Mouse (Mus musculus) v-Abl transformed pro-B cells (cell line): Measurements from ENCODE around the gene Gm28729.
"Not testable (repeated sequence)": the region's sequence is repeated elsewhere in the genome, so short reads cannot be mapped to it uniquely, and the experiment has no call there.

Experiments
- in situ Hi-C, 2 experiments: fragments of 400-800 bp; cut with MboI; formaldehyde crosslinking; loops; one replicate each; pipeline ENCODE4 v1.15.1; 2025; ENCODE audit not compliant: unreplicated experiment in 2 of 2

The Gm28729 gene

GRCm38 (mm10) chr9:96529961-96530673, 5.1 kb upstream of the Gm28729 start:
- in situ Hi-C loops = loop anchor here in 1 of 2 experiments (25.0 kb wide), 1 partner anchor 518 kb away; no protein-coding TSS in a partner anchor

DNA sequence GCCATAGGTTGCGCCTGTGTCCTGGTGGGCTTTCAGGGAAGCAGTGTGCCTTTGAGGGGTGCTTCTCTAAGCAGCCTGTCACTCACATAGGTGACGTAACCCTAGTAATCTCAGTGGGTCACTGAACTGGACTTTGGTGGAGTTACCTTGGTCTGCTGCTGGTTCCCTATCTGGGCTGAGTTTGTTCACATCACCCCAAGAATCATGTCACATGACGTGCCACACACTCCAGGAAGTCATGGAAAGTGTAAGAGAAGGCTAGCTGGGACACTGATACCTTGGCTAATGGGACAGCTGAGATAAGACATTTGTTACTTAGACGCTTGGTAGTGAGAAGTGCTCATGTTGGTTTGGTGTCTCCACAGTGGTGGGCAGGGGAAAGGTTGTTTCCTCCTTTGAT, 947 bp upstream of the Gm28729 start:
- in situ Hi-C loops = loop anchor here in 1 of 2 experiments (25.0 kb wide), 1 partner anchor 514 kb away; no protein-coding TSS in a partner anchor

DNA sequence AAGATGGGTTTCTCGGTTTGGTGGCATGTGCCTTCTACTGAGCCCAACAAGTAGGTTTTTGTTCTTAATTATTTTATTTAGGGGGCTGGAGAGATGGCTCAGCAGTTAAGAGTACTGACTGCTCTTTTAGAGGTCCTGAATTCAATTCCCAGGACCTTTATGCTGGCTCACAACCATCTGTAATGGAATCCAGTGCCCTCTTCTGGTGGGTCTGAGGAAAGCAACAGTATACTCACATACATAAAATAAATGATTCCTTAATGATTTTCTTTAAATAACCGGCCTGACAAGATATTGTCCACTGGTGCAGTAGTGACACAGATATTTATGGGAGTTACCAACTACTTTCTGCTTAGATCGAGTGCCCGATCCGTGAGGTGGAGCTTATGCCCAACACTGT, 1.9 kb downstream of the Gm28729 start:
- in situ Hi-C loops = no loop called here

DNA sequence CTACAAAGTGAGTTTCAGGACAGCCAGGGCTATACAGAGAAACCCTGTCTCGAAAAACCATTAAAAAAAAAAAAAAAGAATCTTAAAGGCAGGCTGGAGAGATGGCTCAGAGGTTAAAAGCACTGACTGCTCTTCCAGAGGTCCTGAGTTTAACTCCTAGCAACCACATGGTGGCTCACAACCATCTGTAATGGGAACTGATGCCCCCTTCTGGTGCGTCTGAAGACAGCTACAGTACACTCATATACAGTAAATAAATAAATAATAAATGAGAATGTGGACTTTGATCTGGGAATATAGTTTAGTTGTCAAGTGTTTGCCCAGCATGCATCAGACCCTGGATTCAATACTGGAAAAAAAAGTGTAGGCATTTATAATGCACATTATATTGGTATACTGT, 3.5 kb downstream of the Gm28729 start:
- in situ Hi-C loops = not testable (repeated sequence)

DNA sequence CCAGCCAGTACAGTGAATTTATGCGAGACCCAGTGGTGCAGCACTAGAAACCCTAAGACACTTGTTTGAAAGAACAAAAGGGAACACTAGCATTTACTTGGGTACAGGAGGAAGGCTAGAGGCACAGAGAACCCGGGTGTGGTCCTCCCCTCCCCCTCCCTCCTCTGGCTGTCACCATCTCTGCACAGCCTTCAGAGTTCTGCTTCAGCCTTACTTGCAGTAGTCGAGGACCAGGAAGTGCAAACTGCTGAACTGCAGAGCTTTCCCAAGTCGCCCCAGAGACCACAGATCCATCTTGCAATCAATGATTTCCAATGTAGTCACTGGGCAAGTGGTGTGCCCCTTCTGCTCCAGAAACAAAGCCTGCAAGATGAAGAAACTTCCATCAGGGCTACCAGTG, 7.6 kb downstream of the Gm28729 start:
- in situ Hi-C loops = no loop called here

DNA sequence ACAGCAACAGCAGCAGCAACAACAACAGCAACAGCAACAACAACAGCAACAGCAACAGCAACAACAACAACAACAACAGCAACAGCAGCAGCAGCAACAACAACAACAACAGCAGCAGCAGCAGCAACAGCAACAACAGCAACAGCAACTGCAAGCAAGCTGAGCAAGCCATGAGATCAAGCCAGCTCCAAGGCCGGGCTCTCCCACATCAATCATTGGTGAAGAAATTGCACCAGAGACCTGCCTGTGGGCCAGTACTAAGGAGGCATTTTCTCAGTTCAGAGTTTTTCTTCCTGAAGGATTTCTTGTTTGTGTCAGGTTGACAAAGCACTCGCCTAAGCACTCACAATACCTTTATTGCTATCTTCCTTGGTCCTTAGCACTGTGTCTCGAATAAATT, 8.3 kb downstream of the Gm28729 start:
- in situ Hi-C loops = no loop called here

GRCm38 (mm10) chr9:96515737-96516136, 9.3 kb downstream of the Gm28729 start:
- in situ Hi-C loops = no loop called here

- in situ Hi-C loops = no loop called here
Measured at GRCm38 (mm10) chr9:96514278-96514677, 10.8 kb downstream of the Gm28729 start.

GRCm38 (mm10) chr9:96506011-96506498, 19.0 kb downstream of the Gm28729 start:
- in situ Hi-C loops = no loop called here

GRCm38 (mm10) chr9:96505156-96505555, 19.9 kb downstream of the Gm28729 start:
- in situ Hi-C loops = no loop called here

DNA sequence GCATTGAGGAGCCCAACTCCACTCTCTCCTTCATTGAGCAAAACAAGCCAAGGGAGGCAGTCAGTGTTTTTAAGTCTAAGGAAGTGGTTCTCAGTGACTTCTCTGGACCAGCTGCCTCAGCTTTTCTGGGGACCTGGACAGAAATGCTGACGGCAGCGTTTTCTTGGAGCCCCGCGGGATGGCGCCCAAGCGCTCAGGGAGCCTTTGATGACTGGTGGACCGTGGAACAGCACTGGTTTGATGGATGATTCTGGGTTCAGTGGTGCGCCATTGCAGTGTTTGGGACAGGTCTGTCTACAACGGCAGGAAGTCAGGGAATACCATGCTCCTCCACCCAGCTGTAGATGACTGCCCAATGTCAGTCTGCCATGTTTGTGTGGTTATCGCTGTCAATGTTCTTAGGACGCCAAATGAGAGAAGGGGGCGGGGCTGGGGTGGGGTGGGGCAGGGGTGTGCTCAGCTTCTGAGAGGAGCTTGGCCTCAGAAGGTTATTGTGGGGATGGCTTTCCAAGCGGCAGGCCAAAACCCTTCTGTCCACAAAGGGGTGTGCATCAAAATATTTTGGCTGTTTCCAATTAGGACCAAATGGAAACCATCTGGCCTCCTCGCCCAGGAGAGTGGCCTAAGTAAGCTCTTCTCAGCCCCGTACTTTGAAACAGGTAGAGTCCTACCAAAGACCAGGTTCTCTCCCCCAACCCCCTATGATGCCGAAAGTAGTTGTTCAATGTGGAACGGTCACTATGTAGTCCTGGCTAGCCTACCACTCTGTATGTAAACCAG, 20.8 kb downstream of the Gm28729 start:
- in situ Hi-C loops = no loop called here

- in situ Hi-C loops = no loop called here
Measured at GRCm38 (mm10) chr9:96502856-96503610, 22.0 kb downstream of the Gm28729 start.

DNA sequence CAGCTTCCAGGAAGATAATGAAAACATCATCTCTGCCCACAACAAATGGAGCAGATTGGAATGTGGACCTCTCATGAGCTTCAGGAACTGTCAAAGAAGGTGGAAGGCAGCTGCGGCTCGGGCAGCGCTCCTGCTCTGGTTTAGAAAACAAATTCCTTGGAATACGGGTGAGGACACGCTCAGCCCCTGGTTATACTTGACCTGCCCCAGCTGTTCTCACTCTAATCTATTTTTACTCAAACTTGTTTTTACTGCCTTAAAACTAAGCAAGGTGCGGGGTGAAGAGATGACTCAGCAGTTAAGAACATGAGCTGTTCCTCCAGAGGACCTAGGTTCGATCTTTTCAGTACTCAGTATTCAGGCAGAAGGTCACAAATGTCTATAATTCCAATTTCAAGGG, 23.8 kb downstream of the Gm28729 start:
- in situ Hi-C loops = no loop called here

DNA sequence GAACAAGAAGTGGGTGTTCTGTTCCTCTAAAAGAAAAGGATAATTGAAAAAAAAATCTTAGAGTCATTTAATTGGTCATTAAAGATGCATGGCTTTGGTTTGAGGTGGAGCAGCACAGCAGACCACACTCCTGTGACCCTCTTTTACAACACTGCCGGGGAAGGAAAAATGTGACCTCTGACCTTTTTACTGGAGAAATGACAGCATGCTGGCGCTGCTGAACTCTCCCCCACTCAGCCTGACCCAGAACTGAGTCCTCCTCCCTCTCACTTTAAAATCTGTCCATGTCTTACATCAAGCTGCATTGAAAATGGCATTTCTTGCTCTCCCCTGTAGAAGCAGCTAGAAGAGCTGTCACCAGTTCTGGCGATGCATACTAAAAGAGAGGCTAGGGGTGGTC, 31.9 kb downstream of the Gm28729 start:
- in situ Hi-C loops = loop anchor here (5.0 kb wide), 1 partner anchor 206 kb away; no protein-coding TSS in a partner anchor

- in situ Hi-C loops = loop anchor here (5.0 kb wide), 1 partner anchor 205 kb away; no protein-coding TSS in a partner anchor
Measured at GRCm38 (mm10) chr9:96491810-96492209, 33.3 kb downstream of the Gm28729 start.

- in situ Hi-C loops = loop anchor here in 1 of 2 experiments (5.0 kb wide), 1 partner anchor 136 kb away; no protein-coding TSS in a partner anchor
Measured at GRCm38 (mm10) chr9:96487869-96488268, 37.2 kb downstream of the Gm28729 start.

DNA sequence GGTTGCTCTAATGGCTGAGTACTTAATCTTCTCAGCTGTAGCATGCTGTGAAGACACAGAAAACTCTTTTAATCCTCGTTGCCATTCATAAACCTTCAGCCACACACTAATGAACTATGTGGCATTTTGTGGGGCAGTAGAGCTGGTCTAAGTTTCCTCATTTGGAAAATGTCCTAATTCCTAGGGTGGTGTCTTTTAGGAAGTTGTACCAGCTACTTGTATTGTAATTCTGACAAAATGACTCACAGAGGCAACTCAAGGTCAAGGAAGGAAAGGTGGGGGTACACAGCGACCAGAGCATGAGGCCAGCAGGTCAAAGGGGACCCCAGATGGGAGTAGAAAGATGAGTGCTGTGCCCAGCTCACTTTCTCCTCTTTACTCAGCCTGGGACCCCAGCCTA, 41.4 kb downstream of the Gm28729 start:
- in situ Hi-C loops = no loop called here

GRCm38 (mm10) chr9:96483028-96483427, 42.0 kb downstream of the Gm28729 start:
- in situ Hi-C loops = no loop called here

GRCm38 (mm10) chr9:96478071-96478888, 46.8 kb downstream of the Gm28729 start, which contains the start of gene Rnf7:
TSS of gene Rnf7 (minus strand) at chr9:96478675.
- in situ Hi-C loops = loop anchor here in 1 of 2 experiments (5.0 kb wide), 1 partner anchor 36 kb away; no protein-coding TSS in a partner anchor

- in situ Hi-C loops = no loop called here
Measured at GRCm38 (mm10) chr9:96472356-96472755, 52.7 kb downstream of the Gm28729 start.
